Mouse (Mus musculus) c-Kit-negative CD71-positive TER-119-positive erythroid progenitor cells, embryonic 14.5 days (primary cell): Measurements from ENCODE around the gene Cgn.
"Not testable (repeated sequence)": the region's sequence is repeated elsewhere in the genome, so short reads cannot be mapped to it uniquely, and the experiment has no call there.

Experiments
- DNase-seq: peaks from one replicate; pipeline ENCODE4 v3.0.0-alpha.2; 2013; ENCODE audit warnings: low read depth, low spot score

Gene Cgn

GRCm38 (mm10) chr3:94789516-94789915, 3.2 kb upstream of the Cgn start:
- no peak for DNase-seq

DNA sequence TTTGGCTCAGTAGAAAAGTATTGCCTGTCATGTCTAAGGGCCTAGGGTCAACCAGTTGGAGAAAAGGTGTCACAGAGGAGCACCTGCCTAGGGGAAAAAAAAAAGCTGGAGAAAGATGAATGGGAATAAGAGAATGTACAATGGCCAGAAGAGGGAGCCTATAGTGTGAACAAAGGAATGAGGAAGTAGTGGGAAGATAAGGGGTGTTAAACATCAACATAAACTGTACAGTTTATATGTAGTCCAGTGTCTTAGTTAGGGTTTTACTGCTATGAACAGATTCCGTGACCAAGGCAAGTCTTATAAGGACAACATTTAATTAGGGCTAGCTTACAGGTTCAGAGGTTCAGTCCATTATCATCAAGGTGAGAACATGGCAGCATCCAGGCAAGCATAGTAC, 2.8 kb upstream of the Cgn start:
- DNase-seq, result no peak

- no peak for DNase-seq
Observed at GRCm38 (mm10) chr3:94787122-94787780, 959 bp upstream of the Cgn start.

- no peak for DNase-seq
Observed at GRCm38 (mm10) chr3:94785958-94786357, 334 bp downstream of the Cgn start.

DNA sequence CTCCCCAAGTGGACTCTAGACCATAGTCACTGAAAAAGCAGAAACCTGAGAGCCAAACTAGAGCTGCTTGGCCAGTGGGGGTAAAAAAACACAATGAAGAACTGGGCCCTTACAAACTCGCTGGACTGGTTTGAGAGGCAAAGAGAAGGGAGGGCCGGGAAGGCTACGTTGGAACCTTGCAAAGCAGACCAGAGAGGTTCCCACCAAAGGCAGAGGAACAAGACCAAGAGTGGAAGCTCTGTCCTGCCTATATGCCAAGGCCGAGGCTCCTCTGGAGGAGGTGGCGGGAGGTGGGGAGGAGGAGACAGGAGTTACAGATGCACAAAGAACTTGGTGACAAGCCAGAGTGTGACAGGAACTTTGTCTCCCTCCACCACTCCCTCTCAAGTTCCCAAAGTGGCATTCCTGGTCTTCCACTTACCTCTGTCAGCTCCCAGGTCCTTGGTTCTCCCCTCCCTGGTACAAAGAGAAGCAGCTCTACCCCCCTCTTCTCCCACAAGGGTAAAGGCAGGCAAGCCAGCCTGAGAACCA, 2.1 kb downstream of the Cgn start:
- no peak for DNase-seq

- no peak for DNase-seq
Observed at GRCm38 (mm10) chr3:94783462-94783931, 2.8 kb downstream of the Cgn start.

DNA sequence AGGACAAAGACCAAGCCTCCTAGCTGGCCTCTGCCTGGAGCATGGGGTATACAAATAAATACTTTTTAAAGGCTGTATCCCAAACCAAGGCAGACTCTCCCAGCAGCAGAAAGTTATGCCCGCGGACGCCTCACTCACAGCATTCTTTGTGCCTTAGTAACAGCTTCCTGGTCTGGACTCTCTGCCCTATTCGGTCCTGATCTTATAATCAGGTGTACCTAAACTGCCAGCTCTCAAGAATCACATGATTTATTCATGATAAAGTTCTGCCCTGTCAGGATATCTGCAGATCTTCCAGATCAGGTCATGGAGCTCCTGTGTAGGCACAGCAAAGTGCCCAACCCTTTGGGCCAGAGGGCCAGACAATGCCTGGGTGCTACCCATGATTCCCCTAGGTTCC, 3.4 kb downstream of the Cgn start:
- no peak for DNase-seq

DNA sequence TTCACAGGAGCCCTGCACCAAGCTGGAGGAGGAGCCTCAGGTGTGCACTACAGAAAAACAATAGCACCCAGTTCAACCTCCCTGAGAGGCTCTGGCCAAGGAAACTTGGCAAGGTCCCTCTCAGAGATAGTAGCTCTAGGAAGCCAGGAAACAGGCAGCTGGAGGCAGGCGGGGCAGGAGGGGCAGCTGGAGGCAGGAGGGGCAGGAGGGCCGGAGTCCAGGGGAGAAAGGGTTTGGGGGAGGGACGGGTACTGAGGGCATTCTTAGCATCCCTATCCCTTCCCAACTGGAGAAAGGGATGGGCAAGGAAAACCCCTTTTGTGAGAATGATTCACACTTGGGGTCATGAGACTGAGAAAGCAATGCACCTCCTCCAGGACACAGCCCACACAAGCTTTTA, 4.9 kb downstream of the Cgn start:
- DNase-seq, result no peak

- no peak for DNase-seq
Observed at GRCm38 (mm10) chr3:94775886-94776285, 10.4 kb downstream of the Cgn start.

DNA sequence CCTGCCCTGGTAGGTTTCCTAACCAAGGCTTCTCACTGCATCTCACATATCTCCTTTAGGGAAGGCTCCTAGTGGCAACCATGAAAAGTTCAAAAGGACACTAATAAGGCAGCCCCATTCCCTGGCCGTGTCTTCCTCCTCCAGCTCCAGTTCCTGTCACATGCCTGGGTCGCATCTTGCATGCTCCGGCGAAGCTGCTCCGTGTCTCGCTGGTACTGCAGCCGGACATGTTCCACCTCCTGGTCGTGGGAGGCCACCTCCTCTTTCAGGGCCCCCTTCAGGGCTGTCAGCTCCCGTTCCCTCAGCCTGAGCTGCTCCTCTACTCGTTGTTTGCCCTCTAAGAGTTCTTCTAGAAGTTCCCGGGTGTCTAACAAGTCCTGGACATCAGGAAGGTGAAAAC, 12.3 kb downstream of the Cgn start:
- no peak for DNase-seq

- not testable (repeated sequence) for DNase-seq
Observed at GRCm38 (mm10) chr3:94765456-94765855, 20.8 kb downstream of the Cgn start.

DNA sequence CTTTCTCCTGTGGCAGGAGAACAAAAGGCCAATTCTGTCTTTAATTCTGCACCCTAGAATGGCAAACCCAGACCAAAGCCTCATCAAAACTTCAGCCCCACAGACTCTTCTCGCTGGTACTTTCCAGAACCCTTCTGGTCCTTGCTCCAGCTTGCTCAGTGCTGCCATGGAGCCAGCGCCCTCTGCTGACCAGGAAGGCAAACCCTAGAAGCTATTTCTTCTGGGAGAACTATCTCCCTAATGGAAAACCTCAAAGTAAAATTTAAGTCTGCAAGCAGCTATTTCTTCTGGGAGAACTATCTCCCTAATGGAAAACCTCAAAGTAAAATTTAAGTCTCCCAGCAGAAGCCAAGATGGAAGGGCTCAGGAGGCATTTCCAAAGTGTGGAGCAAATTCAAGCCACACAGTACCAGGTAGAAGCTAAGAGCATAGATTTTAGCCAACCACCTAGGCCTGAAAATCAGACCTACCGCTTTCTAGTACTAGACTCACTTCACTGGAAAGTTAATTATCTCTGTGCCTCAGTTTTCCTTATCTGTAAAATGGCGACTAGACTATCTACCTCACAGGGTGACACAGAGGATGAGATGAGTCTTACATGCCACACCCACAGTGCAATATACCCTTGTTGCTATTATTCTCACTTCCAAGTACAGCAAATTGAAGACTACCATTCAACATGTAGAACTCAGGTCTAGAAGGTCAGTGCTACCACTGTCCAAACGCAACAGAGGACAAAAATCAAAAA, 21.6 kb downstream of the Cgn start:
- DNase-seq, result not testable (repeated sequence)

- DNase-seq, result not testable (repeated sequence)
Observed at GRCm38 (mm10) chr3:94758427-94758826, 27.9 kb downstream of the Cgn start.

DNA sequence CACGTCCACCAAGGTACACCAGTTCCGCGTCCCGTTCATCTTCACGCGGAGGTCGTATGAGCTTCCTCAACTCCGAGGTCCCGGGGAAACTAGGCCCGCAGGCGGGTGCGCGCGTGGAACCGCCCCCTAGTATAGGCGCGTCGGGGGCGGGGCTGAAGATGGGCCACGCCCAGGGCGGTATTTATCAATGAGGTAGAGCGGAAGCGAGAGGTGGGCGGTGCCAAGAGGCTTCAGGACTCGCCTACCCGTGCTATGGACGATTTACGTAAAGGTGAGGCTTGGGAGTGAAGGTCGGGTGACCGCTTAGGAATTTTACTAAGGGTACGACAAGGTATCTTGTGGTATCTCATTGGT, 28.3 kb downstream of the Cgn start:
- DNase-seq, result not testable (repeated sequence)

DNA sequence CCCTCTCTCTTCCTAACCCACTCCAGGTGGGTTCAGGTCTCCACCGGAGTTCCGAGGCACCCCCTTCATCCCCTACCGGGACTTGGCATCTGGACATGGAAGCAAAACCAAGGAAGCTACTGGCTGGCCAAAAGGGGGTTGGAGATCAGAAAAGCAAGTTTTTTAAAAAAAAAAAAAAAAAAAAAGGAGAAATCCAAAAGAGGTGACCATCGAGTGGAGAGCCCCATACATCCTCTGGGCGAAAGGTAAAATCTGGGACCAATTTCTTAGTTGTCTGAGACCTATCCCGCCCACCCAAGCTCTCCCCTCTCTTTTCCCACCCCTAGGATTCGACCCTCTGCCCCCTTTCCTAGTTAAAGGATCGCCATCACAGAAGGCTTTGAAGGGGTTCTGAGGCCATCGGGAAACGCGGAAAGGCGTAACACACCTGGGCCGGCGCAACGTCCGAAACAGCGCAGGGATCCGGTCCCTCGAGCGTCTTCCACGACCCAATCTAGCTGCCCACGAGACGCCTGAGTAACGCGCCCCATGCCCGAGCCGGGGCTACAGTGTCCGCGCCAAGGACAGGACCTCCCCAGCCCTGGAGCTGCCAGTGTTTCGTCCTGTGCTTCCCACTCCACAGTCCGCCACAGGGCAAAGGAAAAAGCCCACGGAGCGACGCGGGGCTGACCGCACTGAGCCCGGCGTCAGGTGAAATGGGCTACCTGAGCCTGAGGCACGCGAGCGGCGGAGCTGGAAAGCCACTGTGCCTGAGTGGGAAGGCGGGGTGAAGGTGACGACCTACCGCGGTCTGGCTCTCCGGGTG, 28.8 kb downstream of the Cgn start:
- not testable (repeated sequence) for DNase-seq

DNA sequence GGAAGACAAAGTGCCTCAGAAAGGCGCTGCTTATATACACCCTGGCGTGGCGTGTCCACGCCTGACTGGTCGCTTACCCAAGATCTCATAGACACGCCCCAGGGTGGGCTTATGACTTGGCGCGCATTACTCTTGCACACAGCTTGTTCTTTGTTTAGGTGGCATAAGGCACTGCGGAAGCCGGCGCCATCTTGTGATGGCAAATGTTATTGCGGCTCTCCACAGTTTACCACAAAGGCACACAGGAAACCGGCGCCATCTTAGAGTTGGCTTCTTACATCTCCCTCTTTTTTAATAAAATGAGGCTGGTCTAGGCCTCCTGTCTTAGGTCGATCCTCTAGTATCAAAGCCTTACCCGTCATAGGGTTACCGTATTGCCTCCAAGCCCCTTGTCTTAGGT, 40.6 kb downstream of the Cgn start:
- no peak for DNase-seq

- not testable (repeated sequence) for DNase-seq
Observed at GRCm38 (mm10) chr3:94723637-94724036, 62.7 kb downstream of the Cgn start.

- not testable (repeated sequence) for DNase-seq
Observed at GRCm38 (mm10) chr3:94718253-94718652, 68.0 kb downstream of the Cgn start.

DNA sequence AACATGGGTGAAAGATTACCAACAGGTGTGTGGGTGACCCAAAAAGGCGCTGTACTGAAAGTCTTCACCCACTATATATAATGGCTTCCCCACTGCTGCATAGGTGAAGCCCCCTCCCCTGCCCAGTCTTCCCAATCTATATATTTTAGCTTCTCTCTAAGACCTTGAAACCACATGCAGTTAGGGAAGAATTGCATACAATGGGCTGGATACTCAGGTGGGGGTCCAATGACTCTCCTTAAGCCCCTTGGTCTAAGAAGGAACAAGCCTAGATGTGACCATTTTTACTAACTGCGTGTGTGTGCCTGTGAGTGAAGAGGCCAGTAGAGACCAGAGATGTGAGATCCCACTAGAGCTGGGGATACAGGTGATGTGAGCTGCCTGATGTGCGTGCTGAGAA, 72.9 kb downstream of the Cgn start:
- not testable (repeated sequence) for DNase-seq

GRCm38 (mm10) chr3:94710591-94710990, 75.7 kb downstream of the Cgn start:
- not testable (repeated sequence) for DNase-seq
